Mouse (Mus musculus): ENCODE measurements at regions not wholly inside any gene's neighbourhood (a gene's known extent, or its start where the extent isn't known, plus 50 kb on each side); places are given as distances from the start of the nearest gene placed in this dataset.
A peak's percentile ranks its signal among the peaks of the same experiment; 100 is the strongest.

GRCm38 (mm10) chr16:44629296-44630275 lies 70.9 kb upstream of the Boc start:
- no peaks in the 10 kb centered on the region for H3K27me3 ChIP-seq
- no peak overlapping the region for H3K9ac ChIP-seq
- H3K9me3 ChIP-seq (replicated peaks) = no peaks in the 10 kb centered on the region
- ATAC-seq (ENCODE audit: insufficient number of reproducible peaks, low FRiP score, low TSS enrichment, low read depth) = no peak
- no peak overlapping the region; the same call in 1 of the 2 replicates for H3K27ac ChIP-seq (replicated peaks)
- H3K4me3 ChIP-seq (replicated peaks) = no peak overlapping the region
- peaks cover 52% of the 10 kb centered on the region for H3K4me1 ChIP-seq
- no peaks in the 10 kb centered on the region for H3K36me3 ChIP-seq
- 76% methylated on average over 8 of the region's 8 CpGs for WGBS
- no peak overlapping the region for H3K4me2 ChIP-seq (replicated peaks)

DNA sequence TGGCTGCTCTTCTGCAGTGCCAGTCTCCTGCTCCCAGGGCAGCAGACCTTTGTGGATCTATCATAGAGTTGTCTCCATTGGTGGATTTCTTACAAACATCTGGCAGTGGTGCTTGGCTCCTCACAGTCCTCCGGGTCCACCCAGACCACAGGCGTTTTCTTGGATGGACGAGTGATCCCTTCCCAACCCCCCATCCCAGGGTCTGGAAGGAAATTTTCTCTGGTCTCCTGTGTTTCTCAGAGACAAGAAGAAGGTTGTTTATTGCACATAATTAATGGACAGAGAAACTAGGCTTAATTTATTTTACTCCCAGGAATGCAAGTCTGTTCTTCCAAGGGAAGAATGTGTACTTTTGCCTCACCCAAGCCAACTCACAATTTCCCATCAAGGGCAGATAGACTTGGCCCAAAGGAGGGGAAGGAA lies 67.2 kb upstream of the Boc start:
- no peak for ATAC-seq (ENCODE audit: insufficient number of reproducible peaks, low FRiP score, low TSS enrichment, low read depth)
- Histone ChIP-seq H3K27ac (replicated peaks) (peak overlapping the region; percentile 29), H3K4me1 (peaks cover 22% of the 10 kb centered on the region), H3K36me3 (no peaks in the 10 kb centered on the region), H3K4me3 (replicated peaks) (no peak overlapping the region), H3K4me2 (replicated peaks) (no peak overlapping the region), H3K9me3 (replicated peaks) (no peaks in the 10 kb centered on the region), H3K27me3 (no peaks in the 10 kb centered on the region), H3K9ac (no peak overlapping the region)
- 57% methylated on average over 3 of the region's 3 CpGs for WGBS

GRCm38 (mm10) chr16:44625108-44625616 lies 66.5 kb upstream of the Boc start:
- peak overlapping the region; percentile 29; the same call in 1 of the 2 replicates for H3K27ac ChIP-seq (replicated peaks)
- H3K9ac ChIP-seq = no peak overlapping the region
- H3K27me3 ChIP-seq = no peaks in the 10 kb centered on the region
- H3K4me2 ChIP-seq (replicated peaks) = no peak overlapping the region
- H3K4me3 ChIP-seq (replicated peaks) = no peak overlapping the region
- no peaks in the 10 kb centered on the region for H3K36me3 ChIP-seq
- ATAC-seq (ENCODE audit: insufficient number of reproducible peaks, low FRiP score, low TSS enrichment, low read depth) = no peak
- H3K4me1 ChIP-seq = peaks cover 20% of the 10 kb centered on the region
- H3K9me3 ChIP-seq (replicated peaks) = no peaks in the 10 kb centered on the region
- WGBS = 62% methylated on average over 6 of the region's 6 CpGs

- Histone ChIP-seq H3K4me1 (peaks cover 28% of the 10 kb centered on the region), H3K4me2 (replicated peaks) (no peak overlapping the region), H3K9me3 (replicated peaks) (no peaks in the 10 kb centered on the region), H3K36me3 (no peaks in the 10 kb centered on the region), H3K27ac (replicated peaks) (no peak overlapping the region), H3K4me3 (replicated peaks) (no peak overlapping the region), H3K9ac (no peak overlapping the region), H3K27me3 (no peaks in the 10 kb centered on the region)
- ATAC-seq (ENCODE audit: insufficient number of reproducible peaks, low FRiP score, low TSS enrichment, low read depth) = no peak
- 70% methylated on average over 5 of the region's 5 CpGs for WGBS
Observed at GRCm38 (mm10) chr16:44621573-44621972, 62.9 kb upstream of the Boc start.

- Histone ChIP-seq H3K4me2 (replicated peaks) (no peak overlapping the region), H3K9me3 (replicated peaks) (no peaks in the 10 kb centered on the region), H3K4me3 (replicated peaks) (no peak overlapping the region), H3K27ac (replicated peaks) (no peak overlapping the region), H3K36me3 (no peaks in the 10 kb centered on the region), H3K9ac (no peak overlapping the region), H3K27me3 (no peaks in the 10 kb centered on the region), H3K4me1 (peaks cover 35% of the 10 kb centered on the region)
- no peak for ATAC-seq (ENCODE audit: insufficient number of reproducible peaks, low FRiP score, low TSS enrichment, low read depth)
- WGBS = 54% methylated on average over 2 of the region's 2 CpGs
Observed at GRCm38 (mm10) chr16:44620536-44620935, 61.8 kb upstream of the Boc start.

DNA sequence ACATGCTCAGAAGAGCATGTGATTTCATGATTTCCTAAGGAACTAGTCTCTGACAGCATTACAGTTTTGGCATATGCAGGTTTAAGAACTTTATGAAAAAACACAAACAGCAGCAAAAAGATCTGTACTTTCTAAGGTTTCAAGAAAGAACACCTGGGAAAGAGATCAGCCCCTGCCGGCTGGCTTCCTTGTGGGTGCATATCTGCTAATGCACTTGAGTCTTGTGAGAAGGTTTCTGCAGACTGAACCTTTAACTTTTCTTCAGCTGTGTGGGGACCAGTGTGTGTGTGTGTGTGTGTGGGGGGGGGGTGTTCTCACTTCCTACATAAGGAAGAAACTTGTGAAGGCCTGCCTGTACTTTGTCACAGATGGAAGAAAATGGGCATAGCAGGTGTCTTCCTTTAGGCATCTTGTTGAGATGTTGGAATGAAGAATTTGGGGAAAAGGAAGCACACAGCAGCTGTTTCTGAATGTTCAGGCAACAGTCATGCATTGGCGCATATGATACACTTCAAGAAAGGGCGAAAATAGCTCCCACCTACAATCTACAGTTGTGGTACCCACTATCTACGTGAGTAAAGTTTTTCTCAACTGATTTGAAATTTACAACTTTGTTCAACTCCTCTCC lies 60.9 kb upstream of the Boc start:
- Histone ChIP-seq H3K4me2 (replicated peaks) (no peak overlapping the region), H3K9ac (no peak overlapping the region), H3K4me3 (replicated peaks) (no peak overlapping the region), H3K36me3 (no peaks in the 10 kb centered on the region), H3K4me1 (peaks cover 38% of the 10 kb centered on the region), H3K27me3 (no peaks in the 10 kb centered on the region), H3K27ac (replicated peaks) (no peak overlapping the region), H3K9me3 (replicated peaks) (no peaks in the 10 kb centered on the region)
- ATAC-seq (ENCODE audit: insufficient number of reproducible peaks, low FRiP score, low TSS enrichment, low read depth) = no peak
- 68% methylated on average over 4 of the region's 4 CpGs for WGBS

DNA sequence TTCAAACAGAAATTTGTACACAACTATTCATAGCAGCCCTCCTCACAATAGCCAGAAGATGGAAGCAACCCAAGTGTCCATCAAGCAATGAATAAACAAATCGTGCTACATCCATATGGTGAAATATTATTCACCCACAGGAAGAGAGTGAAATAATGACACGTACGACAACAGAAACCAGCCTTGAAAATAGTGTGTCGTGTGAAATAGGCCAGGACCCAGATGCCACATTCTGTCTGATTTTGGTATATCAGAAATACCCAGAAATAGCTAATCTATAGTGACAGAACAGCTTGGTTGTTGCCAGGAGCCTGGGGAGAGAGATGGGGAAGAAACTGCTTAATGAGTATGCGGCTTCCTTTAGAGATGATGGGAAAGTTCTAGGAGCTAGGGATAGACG lies 58.3 kb upstream of the Boc start:
- Histone ChIP-seq H3K4me1 (peaks cover 54% of the 10 kb centered on the region), H3K27ac (replicated peaks) (peak overlapping the region; percentile 92), H3K9ac (no peak overlapping the region), H3K36me3 (no peaks in the 10 kb centered on the region), H3K4me2 (replicated peaks) (no peak overlapping the region), H3K4me3 (replicated peaks) (no peak overlapping the region), H3K9me3 (replicated peaks) (no peaks in the 10 kb centered on the region), H3K27me3 (no peaks in the 10 kb centered on the region)
- ATAC-seq (ENCODE audit: insufficient number of reproducible peaks, low FRiP score, low TSS enrichment, low read depth) = no peak
- 45% methylated on average over 6 of the region's 6 CpGs for WGBS

- WGBS = 6% methylated on average over 5 of the region's 5 CpGs
Observed at GRCm38 (mm10) chr16:44616376-44616775, 57.7 kb upstream of the Boc start.

GRCm38 (mm10) chr16:44615878-44616206 lies 57.1 kb upstream of the Boc start:
- Histone ChIP-seq H3K4me3 (replicated peaks) (no peak overlapping the region), H3K4me1 (peaks cover 62% of the 10 kb centered on the region), H3K27ac (replicated peaks) (peak overlapping the region; percentile 92), H3K4me2 (replicated peaks) (peak overlapping the region; percentile 30), H3K36me3 (no peaks in the 10 kb centered on the region), H3K9ac (no peak overlapping the region), H3K9me3 (replicated peaks) (no peaks in the 10 kb centered on the region), H3K27me3 (no peaks in the 10 kb centered on the region)
- WGBS = 2% methylated on average over 3 of the region's 3 CpGs
- peak; percentile 72 for ATAC-seq (ENCODE audit: insufficient number of reproducible peaks, low FRiP score, low TSS enrichment, low read depth)

More at GRCm38 (mm10) chr16:44616376-44616775, 57.7 kb upstream of the Boc start:
- Histone ChIP-seq H3K27me3 (no peaks in the 10 kb centered on the region), H3K4me1 (peaks cover 61% of the 10 kb centered on the region), H3K4me3 (replicated peaks) (no peak overlapping the region), H3K36me3 (no peaks in the 10 kb centered on the region), H3K27ac (replicated peaks) (peak overlapping the region; percentile 92), H3K9me3 (replicated peaks) (no peaks in the 10 kb centered on the region), H3K4me2 (replicated peaks) (peak overlapping the region; percentile 30), H3K9ac (no peak overlapping the region)
- ATAC-seq (ENCODE audit: insufficient number of reproducible peaks, low FRiP score, low TSS enrichment, low read depth) = peak; percentile 91

GRCm38 (mm10) chr16:44615172-44615877 lies 56.6 kb upstream of the Boc start:
- Histone ChIP-seq H3K4me2 (replicated peaks) (0 out of 2 replicates have a peak overlapping the region, but pooled peaks have one; percentile 30), H3K4me3 (replicated peaks) (no peak overlapping the region), H3K4me1 (peaks cover 59% of the 10 kb centered on the region), H3K36me3 (no peaks in the 10 kb centered on the region), H3K9me3 (replicated peaks) (no peaks in the 10 kb centered on the region), H3K27ac (replicated peaks) (peak overlapping the region; percentile 92), H3K27me3 (no peaks in the 10 kb centered on the region), H3K9ac (no peak overlapping the region)
- 29% methylated on average over 9 of the region's 9 CpGs for WGBS
- no peak for ATAC-seq (ENCODE audit: insufficient number of reproducible peaks, low FRiP score, low TSS enrichment, low read depth)

GRCm38 (mm10) chr16:44614235-44614634 lies 55.5 kb upstream of the Boc start:
- no peaks in the 10 kb centered on the region for H3K36me3 ChIP-seq
- H3K27me3 ChIP-seq = no peaks in the 10 kb centered on the region
- H3K27ac ChIP-seq (replicated peaks) = peak overlapping the region; percentile 92; the same call in 1 of the 2 replicates
- no peak overlapping the region for H3K4me2 ChIP-seq (replicated peaks)
- no peaks in the 10 kb centered on the region for H3K9me3 ChIP-seq (replicated peaks)
- no peak overlapping the region for H3K4me3 ChIP-seq (replicated peaks)
- 81% methylated on average over 5 of the region's 5 CpGs for WGBS
- no peak overlapping the region for H3K9ac ChIP-seq
- peaks cover 57% of the 10 kb centered on the region for H3K4me1 ChIP-seq
- no peak for ATAC-seq (ENCODE audit: insufficient number of reproducible peaks, low FRiP score, low TSS enrichment, low read depth)
